Mouse (Mus musculus) mature B cell (primary cell): ENCODE results near the gene Gigyf1.

Experiments used
- in situ Hi-C: fragments of 300-500 bp; cut with MboI; formaldehyde crosslinking; loops from 2 replicates; pipeline ENCODE4 v1.14.3; 2019

The Gigyf1 gene

GRCm38 (mm10) chr5:137513951-137514721 lies 4.2 kb upstream of the Gigyf1 start:
- in situ Hi-C loops, result no loop called here

- in situ Hi-C loops, result no loop called here
These were observed 3.5 kb upstream of the Gigyf1 start for GRCm38 (mm10) chr5:137514811-137515210.

GRCm38 (mm10) chr5:137519691-137520550 lies 1.6 kb downstream of the Gigyf1 start:
- in situ Hi-C loops, result no loop called here

- in situ Hi-C loops, result no loop called here
These were observed 3.5 kb downstream of the Gigyf1 start for GRCm38 (mm10) chr5:137521861-137522260.

- in situ Hi-C loops, result no loop called here
These were observed 4.4 kb downstream of the Gigyf1 start for GRCm38 (mm10) chr5:137522711-137523110.

- in situ Hi-C loops, result no loop called here
These were observed 5.3 kb downstream of the Gigyf1 start for GRCm38 (mm10) chr5:137523396-137524250.

GRCm38 (mm10) chr5:137524251-137524515 lies 5.8 kb downstream of the Gigyf1 start:
- in situ Hi-C loops, result no loop called here

- in situ Hi-C loops, result no loop called here
These were observed 6.3 kb downstream of the Gigyf1 start for GRCm38 (mm10) chr5:137524671-137525070.

GRCm38 (mm10) chr5:137525511-137525910 lies 7.2 kb downstream of the Gigyf1 start:
- in situ Hi-C loops, result no loop called here

GRCm38 (mm10) chr5:137526192-137526936 lies 8.0 kb downstream of the Gigyf1 start:
- in situ Hi-C loops, result no loop called here

GRCm38 (mm10) chr5:137527413-137527812 lies 9.1 kb downstream of the Gigyf1 start:
- in situ Hi-C loops, result no loop called here

GRCm38 (mm10) chr5:137528247-137528968 lies 10.1 kb downstream of the Gigyf1 start:
- in situ Hi-C loops, result no loop called here

GRCm38 (mm10) chr5:137529221-137529995 lies 11.1 kb downstream of the Gigyf1 start:
- in situ Hi-C loops, result no loop called here

GRCm38 (mm10) chr5:137530075-137530474 lies 11.7 kb downstream of the Gigyf1 start:
- in situ Hi-C loops, result no loop called here

GRCm38 (mm10) chr5:137530588-137531413 lies 12.5 kb downstream of the Gigyf1 start:
- in situ Hi-C loops, result no loop called here

GRCm38 (mm10) chr5:137531414-137532130 lies 13.2 kb downstream of the Gigyf1 start:
- in situ Hi-C loops, result no loop called here

GRCm38 (mm10) chr5:137532131-137532807 lies 13.9 kb downstream of the Gigyf1 start:
- in situ Hi-C loops, result no loop called here

- in situ Hi-C loops, result no loop called here
These were observed 14.4 kb downstream of the Gigyf1 start for GRCm38 (mm10) chr5:137532808-137533116.
